Comparison of ENCODE assay signal across 29 mouse cellular contexts in genomic region chr2:25842758-25843157, GRCm38 (mm10). TPM values are rescaled to one million over a fixed set of nuclear protein-coding genes. Genes with fewer than 3 reads are reported as not detected.
DNase-seq lines count a peak whose midpoint lies in the region; ATAC-seq lines count a peak whose summit lies in the region.
"Had no signal": no experiment of that assay in that cellular context is flagged by ENCODE, and none has a peak within 500 bp of the region (broad histone marks: within the 10 kb centered on the region; RNA-seq: fewer than 3 reads in every experiment).

No protein-coding gene starts in this region.

- no peak overlapping the region for H3K27ac ChIP-seq in heart, embryonic 12.5 days (ENCODE audit: poor library complexity, severe bottlenecking)
- H3K27ac ChIP-seq: embryonic facial prominence, embryonic 15.5 days; gastrocnemius, adult 2 months; heart, embryonic 13.5 days; kidney, postnatal 0 days had no signal

- DNase-seq in frontal cortex, postnatal 10 days (ENCODE audit: low spot score in 2 of 2), result no peak
- peak; percentile 51 for DNase-seq in right cerebral cortex, adult 18-20 months
- DNase-seq in right cerebral cortex, postnatal 4 days, result no peak
- peak; percentile 44 to 64 for DNase-seq in layer of hippocampus, adult 8-10 months (ENCODE audit: low spot score in 2 of 2)
- no peak for DNase-seq in heart, adult 9 months (ENCODE audit: low spot score in 2 of 2)
- no peak for DNase-seq in cerebellum, postnatal 25 days
- DNase-seq: cerebellum, adult 11-12 months; cerebellum, postnatal 36 days; gastrocnemius, adult 2 months; heart, postnatal 36 days; kidney, adult 18-20 months; lung, adult 18-20 months; lung, postnatal 14 days; spleen, adult 18-20 months; thymus, postnatal 25 days had no signal

- no peaks in the 10 kb centered on the region for H3K9me3 ChIP-seq in heart, embryonic 12.5 days (replicated peaks)
- H3K9me3 ChIP-seq: embryonic facial prominence, embryonic 15.5 days; heart, embryonic 13.5 days; megakaryocyte, embryonic 14.5 days had no signal

- no peak overlapping the region for H3K4me3 ChIP-seq in heart, embryonic 12.5 days
- H3K4me3 ChIP-seq: embryonic facial prominence, embryonic 15.5 days; gastrocnemius, adult 2 months; heart, embryonic 13.5 days; megakaryocyte, embryonic 14.5 days had no signal

- no peaks in the 10 kb centered on the region for H3K4me1 ChIP-seq in heart, embryonic 12.5 days (replicated peaks)
- H3K4me1 ChIP-seq: heart, embryonic 13.5 days had no signal

- H3K27me3 ChIP-seq in heart, embryonic 12.5 days (replicated peaks), result peaks cover 37% of the 10 kb centered on the region
- H3K27me3 ChIP-seq: embryonic facial prominence, embryonic 15.5 days had no signal

- H3K4me2 ChIP-seq in heart, embryonic 12.5 days, result no peak overlapping the region
- H3K4me2 ChIP-seq: embryonic facial prominence, embryonic 15.5 days; heart, embryonic 13.5 days; liver, embryonic 11.5 days had no signal

- WGBS in heart, embryonic 12.5 days, result 74% methylated on average over 1 of the region's 1 CpGs

- 0 out of 2 replicates have a peak, but pooled peaks have one; percentile 32 for ATAC-seq in frontal cortex, adult (ENCODE audit: low TSS enrichment)
- no peak for ATAC-seq in heart, embryonic 12.5 days (ENCODE audit: insufficient number of reproducible peaks, low FRiP score)
- ATAC-seq: activated CD4-positive, CD25-positive, alpha-beta regulatory T cell, adult 4 months; CD4-positive, CD25-positive, alpha-beta regulatory T cell, adult 4 months; midbrain, embryonic 16.5 days had no signal

- no peak overlapping the region for H3K9ac ChIP-seq in heart, embryonic 12.5 days
- H3K9ac ChIP-seq: embryonic facial prominence, embryonic 15.5 days; heart, embryonic 13.5 days had no signal

- H3K36me3 ChIP-seq in heart, embryonic 12.5 days, result no peaks in the 10 kb centered on the region
- H3K36me3 ChIP-seq: embryonic facial prominence, embryonic 15.5 days; heart, embryonic 13.5 days had no signal

RNA-seq across cellular contexts. Expression of gene Sohlh1, which starts 4.3 kb away (rescaled TPM):
- total RNA-seq in layer of hippocampus, adult 8-10 months (2022), result not detected
- polyA plus RNA-seq in heart, embryonic 12.5 days (2016; fragmentation: Nextera tagmentation; extraction: Ambion mirVana), result not detected in 2 replicates
- total RNA-seq: adrenal gland, postnatal 14 days; gastrocnemius, adult 2 months; heart, postnatal 36 days; layer of hippocampus, adult 18-20 months had no signal
- polyA plus RNA-seq: embryonic facial prominence, embryonic 15.5 days; heart, embryonic 13.5 days; kidney, postnatal 0 days; limb, embryonic 11.5 days; liver, embryonic 11.5 days; midbrain, embryonic 16.5 days had no signal

RNA-seq across cellular contexts. Expression of gene Lcn9, which starts 19.8 kb away (rescaled TPM):
- total RNA-seq in layer of hippocampus, adult 8-10 months (2022), result not detected
- not detected in 2 replicates for polyA plus RNA-seq in heart, embryonic 12.5 days (2016; fragmentation: Nextera tagmentation; extraction: Ambion mirVana)
- total RNA-seq: adrenal gland, postnatal 14 days; ES-E14; gastrocnemius, adult 2 months; heart, postnatal 36 days; layer of hippocampus, adult 18-20 months had no signal
- polyA plus RNA-seq: activated CD4-positive, CD25-positive, alpha-beta regulatory T cell, adult 4 months; CD4-positive, CD25-positive, alpha-beta regulatory T cell, adult 4 months; embryonic facial prominence, embryonic 15.5 days; heart, embryonic 13.5 days; kidney, postnatal 0 days; limb, embryonic 11.5 days; liver, embryonic 11.5 days; midbrain, embryonic 16.5 days had no signal

RNA-seq across cellular contexts. Expression of gene Kcnt1, which starts 20.8 kb away (rescaled TPM):
- total RNA-seq in layer of hippocampus, adult 8-10 months (2022), result 10 to 100 TPM; 51.4 to 62.1 (median 53.9) TPM
- not detected in 2 replicates for polyA plus RNA-seq in heart, embryonic 12.5 days (2016; fragmentation: Nextera tagmentation; extraction: Ambion mirVana)

RNA-seq across cellular contexts. Expression of gene Glt6d1, which starts 27.1 kb away (rescaled TPM):
- not detected for total RNA-seq in layer of hippocampus, adult 8-10 months (2022)
- not detected in 2 replicates for polyA plus RNA-seq in heart, embryonic 12.5 days (2016; fragmentation: Nextera tagmentation; extraction: Ambion mirVana)
- total RNA-seq: adrenal gland, postnatal 14 days; ES-E14; gastrocnemius, adult 2 months; heart, postnatal 36 days; layer of hippocampus, adult 18-20 months had no signal
- polyA plus RNA-seq: activated CD4-positive, CD25-positive, alpha-beta regulatory T cell, adult 4 months; CD4-positive, CD25-positive, alpha-beta regulatory T cell, adult 4 months; embryonic facial prominence, embryonic 15.5 days; heart, embryonic 13.5 days; kidney, postnatal 0 days; limb, embryonic 11.5 days; liver, embryonic 11.5 days; midbrain, embryonic 16.5 days had no signal

Comparison
In these comparisons a context has a peak if more than half of its experiments do, and no peak if none do; other contexts are left out.
1. DNase-seq: peak in right cerebral cortex, adult 18-20 months (single experiment) and layer of hippocampus, adult 8-10 months (2 of 2); none in frontal cortex, postnatal 10 days (0 of 2), right cerebral cortex, postnatal 4 days (single experiment), heart, adult 9 months (0 of 2) and cerebellum, postnatal 25 days (0 of 2).